Mouse (Mus musculus) CH12.LX (cell line): ENCODE measurements around the gene Lama1. TPM values are rescaled to one million over a fixed set of nuclear protein-coding genes. Genes with fewer than 3 reads are reported as not detected.

Source experiments
- DNase-seq: peaks from one replicate; pipeline ENCODE4 v3.0.0-alpha.2; 2013; ENCODE audit errors: extremely low read depth
- H3K27ac ChIP-seq: 2 replicates; pipeline ENCODE4 v1.5.1; 2012; ENCODE audit warnings: low read depth, mild to moderate bottlenecking, control low read depth, moderate library complexity; ENCODE audit not compliant: insufficient read depth
- H3K27me3 ChIP-seq: replicated peaks from 2 replicates; pipeline ENCODE3; 2012; ENCODE audit warnings: inconsistent platforms
- H3K36me3 ChIP-seq, 2 experiments: replicated peaks in 1 of 2; 2 replicates each; pipeline versions ENCODE3 to v1.6.1; 2012; ENCODE audit warnings: inconsistent platforms in 1 of 2, low read length in 1 of 2, mild to moderate bottlenecking in 1 of 2, mixed read lengths in 1 of 2, moderate library complexity in 1 of 2; ENCODE audit not compliant: control insufficient read depth in 1 of 2, insufficient read depth in 1 of 2
- H3K4me1 ChIP-seq, 2 experiments: 2 replicates each; pipeline ENCODE4 v1.6.1; 2012; ENCODE audit warnings: inconsistent platforms in 1 of 2, moderate library complexity in 1 of 2; ENCODE audit not compliant: insufficient read depth in 2 of 2, control insufficient read depth in 1 of 2
- H3K4me2 ChIP-seq: 2 replicates; pipeline ENCODE4 v1.6.1; 2012; ENCODE audit warnings: low read depth, mild to moderate bottlenecking, control low read depth; ENCODE audit not compliant: poor library complexity, insufficient read depth, severe bottlenecking
- H3K4me3 ChIP-seq, 3 experiments: fragments of 150-350 bp in 1 of 3; sonication (generic) in 1 of 3; replicated peaks in 1 of 3; 2 replicates each; pipeline versions ENCODE3 to v1.5.1; 2011 to 2012; ENCODE audit warnings: low read depth in 2 of 3, low read length in 2 of 3, mild to moderate bottlenecking in 2 of 3, moderate library complexity in 2 of 3, control low read depth in 1 of 3, improper control_type of control experiment in 1 of 3, inconsistent platforms in 1 of 3, mixed read lengths in 1 of 3; ENCODE audit not compliant: poor library complexity in 1 of 3
- H3K79me2 ChIP-seq: replicated peaks from 2 replicates; pipeline ENCODE4 v1.6.1; 2012; ENCODE audit warnings: mild to moderate bottlenecking, moderate library complexity; ENCODE audit not compliant: control insufficient read depth, poor library complexity, insufficient read depth, severe bottlenecking; ENCODE audit errors: extremely low read depth
- H3K9ac ChIP-seq: 2 replicates; pipeline ENCODE4 v1.6.1; 2012; ENCODE audit warnings: low read depth, mild to moderate bottlenecking, control low read depth, moderate library complexity; ENCODE audit not compliant: insufficient read depth
- H3K9me3 ChIP-seq: replicated peaks from 2 replicates; pipeline ENCODE3; 2012; ENCODE audit warnings: low read length, inconsistent platforms, mixed read lengths
- CHD1 ChIP-seq: IDR thresholded peaks from 2 replicates; pipeline ENCODE4 v1.6.1; 2012; ENCODE audit warnings: low read depth, low read length, improper control_type of control experiment, inconsistent platforms
- CHD2 ChIP-seq: IDR thresholded peaks from 2 replicates; pipeline ENCODE4 v1.6.1; 2011; ENCODE audit warnings: low read length, improper control_type of control experiment
- E2F4 ChIP-seq: IDR thresholded peaks from 2 replicates; pipeline ENCODE4 v1.6.1; 2011; ENCODE audit warnings: low read depth, low read length, improper control_type of control experiment; ENCODE audit not compliant: insufficient replicate concordance
- ETS1 ChIP-seq: conservative IDR thresholded peaks from 2 replicates; pipeline ENCODE4 v1.6.1; 2012; ENCODE audit warnings: low read depth, mild to moderate bottlenecking, inconsistent platforms, low read length, improper control_type of control experiment, moderate library complexity
- GABPA ChIP-seq: IDR thresholded peaks from 2 replicates; pipeline ENCODE4 v1.6.1; 2012; ENCODE audit warnings: low read depth, low read length, improper control_type of control experiment, inconsistent platforms; ENCODE audit not compliant: insufficient replicate concordance
- IRF4 ChIP-seq: IDR thresholded peaks from 2 replicates; pipeline ENCODE4 v1.6.1; 2014; ENCODE audit warnings: low read depth, mild to moderate bottlenecking, inconsistent platforms, low read length, improper control_type of control experiment
- MAX ChIP-seq: IDR thresholded peaks from 2 replicates; pipeline ENCODE4 v1.6.1; 2011; ENCODE audit warnings: low read length, improper control_type of control experiment
- MAZ ChIP-seq: IDR thresholded peaks from 2 replicates; pipeline ENCODE4 v1.6.1; 2012; ENCODE audit warnings: low read depth, mild to moderate bottlenecking, inconsistent platforms, low read length, improper control_type of control experiment, moderate library complexity
- MEF2A ChIP-seq: IDR thresholded peaks from 2 replicates; pipeline ENCODE4 v1.6.1; 2014; ENCODE audit warnings: low read depth, mild to moderate bottlenecking, inconsistent platforms, low read length, improper control_type of control experiment, borderline replicate concordance
- NELFE ChIP-seq: IDR thresholded peaks from 2 replicates; pipeline ENCODE4 v1.6.1; 2011; ENCODE audit warnings: low read depth, low read length, improper control_type of control experiment
- PAX5 ChIP-seq: IDR thresholded peaks from 2 replicates; pipeline ENCODE4 v1.6.1; 2012; ENCODE audit warnings: low read length, inconsistent platforms, mixed read lengths
- POLR2AphosphoS2 ChIP-seq: IDR thresholded peaks from 2 replicates; pipeline ENCODE4 v1.6.1; 2011; ENCODE audit warnings: low read depth, low read length, improper control_type of control experiment
- RAD21 ChIP-seq: IDR thresholded peaks from 2 replicates; pipeline ENCODE4 v1.6.1; 2011; ENCODE audit warnings: low read depth, mild to moderate bottlenecking, low read length, improper control_type of control experiment, moderate library complexity
- RCOR1 ChIP-seq: conservative IDR thresholded peaks from 2 replicates; pipeline ENCODE4 v1.6.1; 2012; ENCODE audit warnings: low read depth, mild to moderate bottlenecking, inconsistent platforms, low read length, improper control_type of control experiment
- SIN3A ChIP-seq: IDR thresholded peaks from 2 replicates; pipeline ENCODE4 v1.6.1; 2012; ENCODE audit warnings: low read length, improper control_type of control experiment, inconsistent platforms
- TBP ChIP-seq: conservative IDR thresholded peaks from 2 replicates; pipeline ENCODE4 v1.6.1; 2011; ENCODE audit warnings: low read depth, low read length, improper control_type of control experiment
- UBTF ChIP-seq: IDR thresholded peaks from 2 replicates; pipeline ENCODE4 v1.6.1; 2012; ENCODE audit warnings: low read depth, mild to moderate bottlenecking, inconsistent platforms, low read length, improper control_type of control experiment, moderate library complexity
- USF1 ChIP-seq: IDR thresholded peaks from 2 replicates; pipeline ENCODE4 v1.6.1; 2014; ENCODE audit warnings: low read depth, mild to moderate bottlenecking, inconsistent platforms, low read length, improper control_type of control experiment
- USF2 ChIP-seq: conservative IDR thresholded peaks from 2 replicates; pipeline ENCODE4 v1.6.1; 2011; ENCODE audit warnings: low read depth, low read length, improper control_type of control experiment
- ZC3H11A ChIP-seq: IDR thresholded peaks from 2 replicates; pipeline ENCODE4 v1.6.1; 2012; ENCODE audit warnings: low read depth, mild to moderate bottlenecking, inconsistent platforms, low read length, improper control_type of control experiment
- ZMIZ1 ChIP-seq: IDR thresholded peaks from 2 replicates; pipeline ENCODE4 v1.6.1; 2012; ENCODE audit warnings: low read depth, mild to moderate bottlenecking, inconsistent platforms, low read length, improper control_type of control experiment
- dilution Hi-C: fragments of 300-500 bp; cut with MboI; formaldehyde crosslinking; loops from 2 replicates; pipeline ENCODE4 v1.14.3; 2020; ENCODE audit warnings: low sequenced_read_pairs; ENCODE audit not compliant: extremely low pct_unique_long_range_greater_than_20kb, extremely low pct_ligation_motif_present
- in situ Hi-C: fragments of 300-500 bp; cut with MboI; formaldehyde crosslinking; loops from 3 replicates; pipeline ENCODE4 v1.14.3; 2019; ENCODE audit warnings: low sequenced_read_pairs, low pct_ligation_motif_present, low pct_unique_long_range_greater_than_20kb, mixed read lengths
- polyA plus RNA-seq: library from polyadenylated mRNA; unstranded; fragments of >175 nt; gene quantifications from 2 replicates; pipeline ENCODE4 v1.2.1, GENCODE M21; 2012; ENCODE audit warnings: low read depth; ENCODE audit not compliant: insufficient read length
- total RNA-seq, 2 experiments: library from RNA; depleted of rRNA; stranded (reverse); fragments of 300-350 nt in 1 of 2; fragments of >200 nt in 1 of 2; gene quantifications; 2 replicates each; pipeline ENCODE4 v1.2.3; 2012 to 2014

Gene Lama1
- total and polyA plus RNA-seq, 3 experiments: not detected

DNA sequence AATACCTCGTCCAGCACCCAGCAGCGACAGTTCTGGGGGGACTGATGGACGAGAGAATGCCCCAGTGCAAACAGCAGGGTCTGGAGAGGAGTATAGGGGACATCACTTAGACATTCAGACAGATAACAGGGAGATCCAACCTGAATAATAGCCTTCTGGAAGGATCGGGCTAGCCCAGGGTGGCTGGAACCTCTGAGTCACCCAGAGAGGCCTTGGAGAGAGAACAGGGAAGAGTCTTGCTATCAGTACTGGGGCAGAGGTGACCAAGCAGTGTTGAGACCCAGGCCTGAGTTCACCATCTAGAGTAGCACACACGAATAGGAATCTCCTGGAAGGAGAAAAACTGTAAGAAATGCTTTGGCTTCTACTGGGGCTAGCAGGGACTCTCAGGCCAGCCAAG is 9.3 kb downstream of the Lama1 start:
- in situ Hi-C loops: no loop called here
- no peaks in the 10 kb centered on the region for H3K27me3 ChIP-seq
- no peak overlapping the region for H3K4me2 ChIP-seq
- dilution Hi-C loops: no loop called here
- H3K36me3 ChIP-seq: no peaks in the 10 kb centered on the region
- H3K79me2 ChIP-seq: no peaks in the 10 kb centered on the region
- H3K9ac ChIP-seq: no peak overlapping the region
- H3K9me3 ChIP-seq: peaks cover 74% of the 10 kb centered on the region
- no peaks in the 10 kb centered on the region for H3K4me1 ChIP-seq
- H3K4me3 ChIP-seq: no peak overlapping the region
- no peak for DNase-seq
- no peak overlapping the region for H3K27ac ChIP-seq
- TF ChIP-seq ZC3H11A (no peak), USF1 (no peak), MAZ (no peak), USF2 (no peak), PAX5 (no peak), CHD1 (no peak)

DNA sequence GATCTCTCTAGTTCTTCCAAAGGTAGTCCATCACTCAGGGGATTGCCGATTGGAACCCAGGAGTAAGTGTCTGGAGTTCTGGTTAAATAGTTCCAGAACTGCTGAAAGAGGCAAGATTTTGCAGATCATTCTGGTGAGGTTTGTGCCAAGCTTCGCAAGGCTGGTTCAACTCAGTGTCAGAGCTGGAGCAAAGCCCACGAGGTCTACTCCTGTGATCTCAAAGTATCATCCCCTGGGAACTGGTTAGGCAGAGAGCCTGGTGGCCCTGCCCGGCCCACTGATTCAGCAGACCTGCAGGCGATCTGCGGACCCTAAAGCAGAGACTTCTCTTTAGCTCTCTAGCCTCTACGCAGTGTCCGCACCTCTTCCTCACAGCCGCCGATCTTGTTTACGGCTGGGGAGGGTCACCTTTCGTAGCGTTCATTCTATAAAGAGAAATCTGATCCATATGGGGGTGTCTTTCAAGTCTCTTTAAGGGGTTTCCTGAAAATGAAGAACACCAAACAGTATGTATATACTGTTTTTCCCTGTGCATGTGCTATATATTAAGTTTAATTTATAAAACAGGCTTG is 10.8 kb downstream of the Lama1 start:
- Histone ChIP-seq H3K27ac (no peak overlapping the region), H3K79me2 (no peaks in the 10 kb centered on the region), H3K36me3 (no peaks in the 10 kb centered on the region), H3K9ac (no peak overlapping the region), H3K9me3 (peaks cover 79% of the 10 kb centered on the region), H3K4me2 (no peak overlapping the region), H3K4me1 (no peaks in the 10 kb centered on the region), H3K4me3 (no peak overlapping the region), H3K27me3 (no peaks in the 10 kb centered on the region)
- no peak for DNase-seq
- dilution Hi-C loops (no loop called here), in situ Hi-C loops (no loop called here)
- no peak for TF ChIP-seq PAX5
- no peak for TF ChIP-seq POLR2AphosphoS2
- no peak for TF ChIP-seq RAD21
- TF ChIP-seq NELFE: no peak
- no peak for TF ChIP-seq CHD2
- TF ChIP-seq TBP: no peak
- TF ChIP-seq IRF4: no peak
- TF ChIP-seq SIN3A: no peak
- no peak for TF ChIP-seq CHD1
- TF ChIP-seq GABPA: no peak
- no peak for TF ChIP-seq MEF2A
- TF ChIP-seq MAX: no peak
- no peak for TF ChIP-seq ETS1
- TF ChIP-seq UBTF: no peak
- TF ChIP-seq ZMIZ1: no peak
- TF ChIP-seq USF1: no peak
- TF ChIP-seq E2F4: no peak
- no peak for TF ChIP-seq RCOR1
